Mouse (Mus musculus) lung, postnatal 4 days (tissue): ENCODE results near the gene Sec31b.

ENCODE experiments used
- DNase-seq, 2 experiments: peaks; one replicate each; pipeline ENCODE4 v3.0.0; 2021

Gene Sec31b

DNA sequence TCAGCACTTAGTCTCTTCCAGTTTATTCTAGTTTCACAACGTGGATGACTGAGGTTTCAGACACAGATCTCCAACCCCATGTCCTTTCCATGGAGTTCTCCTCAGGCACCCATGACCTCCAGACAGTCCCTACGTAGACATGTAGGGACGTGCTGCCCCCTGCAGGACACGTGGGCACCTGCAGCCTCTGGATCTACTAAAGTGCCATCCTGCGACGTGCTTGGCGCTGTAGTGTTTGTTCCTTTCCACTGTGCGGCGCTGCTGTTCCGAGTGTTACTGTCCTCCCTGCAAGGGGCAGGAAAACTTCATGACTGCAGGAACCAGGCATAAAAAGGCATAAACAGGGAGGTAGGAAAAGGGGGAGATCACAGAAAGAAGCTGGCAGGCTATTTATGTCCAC, 71.5 kb downstream of the Sec31b start:
- DNase-seq: peak; percentile 87 to 89
